Mouse (Mus musculus): ENCODE measurements at regions not wholly inside any gene's neighbourhood (a gene's known extent, or its start where the extent isn't known, plus 50 kb on each side); places are given as distances from the start of the nearest gene placed in this dataset.

- in situ Hi-C loops (cut with MboI, MseI), result no loop called here
These were observed 115.9 kb upstream of the Sstr4 start for GRCm38 (mm10) chr2:148279200-148279599.

DNA sequence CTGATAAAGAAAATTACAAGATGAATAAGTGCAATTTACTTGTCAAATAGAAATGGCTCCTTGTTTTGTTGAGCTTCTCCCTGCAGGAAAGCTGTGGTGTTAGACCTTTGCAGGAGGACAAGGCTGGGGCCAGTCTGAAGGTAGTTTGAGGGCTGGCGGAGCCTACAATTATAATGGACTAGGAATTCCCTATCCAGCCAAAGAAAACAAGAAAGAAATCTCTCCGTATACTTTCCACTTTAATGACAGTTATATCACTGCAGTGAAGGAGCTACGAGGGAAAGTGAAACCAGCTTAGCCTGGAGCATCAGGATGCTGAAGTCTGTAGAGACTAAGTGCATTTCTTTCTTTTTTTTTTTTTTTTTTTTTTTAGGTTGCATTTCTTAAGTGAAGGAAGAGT, 104.8 kb upstream of the Sstr4 start:
- in situ Hi-C loops (cut with MboI, MseI), result loop anchor here in 1 of 2 experiments (5.0 kb wide), 1 partner anchor 92 kb away; no protein-coding TSS in a partner anchor

DNA sequence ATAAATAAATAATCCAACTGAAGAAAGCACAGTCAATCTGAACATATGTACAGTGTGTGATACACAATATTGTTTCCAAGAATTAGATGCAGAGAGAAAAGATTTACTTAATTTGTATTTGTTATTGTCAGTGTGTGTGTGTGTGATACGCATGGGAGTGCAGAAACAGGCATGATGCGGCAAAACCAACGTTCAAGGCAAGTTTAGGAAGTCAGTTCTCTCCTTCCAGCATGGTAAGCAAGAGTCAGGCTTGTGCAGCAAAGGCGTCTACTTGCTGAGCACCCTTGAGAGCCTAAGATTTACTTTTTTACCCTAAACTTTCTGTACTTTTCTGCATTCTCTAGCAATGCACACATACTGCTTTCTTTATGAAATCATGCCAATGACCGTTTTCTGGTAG, 102.7 kb upstream of the Sstr4 start:
- in situ Hi-C loops (cut with MboI, MseI), result loop anchor here in 1 of 2 experiments (5.0 kb wide), 1 partner anchor 90 kb away; no protein-coding TSS in a partner anchor

GRCm38 (mm10) chr2:148292895-148293294, 102.2 kb upstream of the Sstr4 start:
- in situ Hi-C loops (cut with MboI, MseI), result loop anchor here in 1 of 2 experiments (5.0 kb wide), 1 partner anchor 89 kb away; no protein-coding TSS in a partner anchor

DNA sequence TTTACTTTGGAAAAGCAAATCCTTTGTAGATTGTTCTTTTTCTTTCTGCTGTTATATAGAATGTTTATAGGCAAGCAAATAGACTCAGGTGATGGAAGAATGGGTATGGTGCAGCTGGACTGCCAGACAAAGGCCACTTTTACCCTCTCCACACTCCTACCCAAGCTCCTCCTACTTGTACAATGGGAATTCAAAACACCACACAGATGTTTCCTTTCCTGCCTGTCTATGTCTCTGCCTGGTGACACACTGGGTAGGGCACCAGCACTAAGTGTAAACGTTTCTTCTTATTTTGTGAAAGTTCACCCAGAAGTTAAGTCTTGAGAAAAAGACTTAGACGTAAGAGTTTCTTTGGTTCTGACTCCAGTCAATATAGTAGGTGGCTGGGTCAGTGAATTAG, 94.3 kb upstream of the Sstr4 start:
- in situ Hi-C loops (cut with MboI, MseI), result no loop called here

DNA sequence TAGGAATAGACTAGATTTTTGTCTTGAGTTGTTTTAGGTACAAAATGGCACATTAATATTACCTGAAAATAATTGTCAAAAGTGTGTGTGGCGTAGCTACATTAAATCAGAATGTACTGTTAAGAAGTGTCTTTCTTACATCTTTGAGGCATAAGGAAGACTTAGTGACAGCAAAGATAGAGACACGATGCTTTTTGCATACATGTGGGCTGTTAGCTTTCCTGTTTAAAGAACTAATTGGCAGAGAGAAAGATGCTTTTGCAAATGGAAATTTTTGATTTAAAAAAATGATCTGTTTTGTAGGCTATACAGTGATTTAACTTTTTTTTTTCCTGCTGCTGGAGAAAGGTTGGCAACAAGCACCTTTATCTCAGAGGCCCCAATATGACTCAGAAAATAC, 82.9 kb upstream of the Sstr4 start:
- in situ Hi-C loops (cut with MboI, MseI), result no loop called here

DNA sequence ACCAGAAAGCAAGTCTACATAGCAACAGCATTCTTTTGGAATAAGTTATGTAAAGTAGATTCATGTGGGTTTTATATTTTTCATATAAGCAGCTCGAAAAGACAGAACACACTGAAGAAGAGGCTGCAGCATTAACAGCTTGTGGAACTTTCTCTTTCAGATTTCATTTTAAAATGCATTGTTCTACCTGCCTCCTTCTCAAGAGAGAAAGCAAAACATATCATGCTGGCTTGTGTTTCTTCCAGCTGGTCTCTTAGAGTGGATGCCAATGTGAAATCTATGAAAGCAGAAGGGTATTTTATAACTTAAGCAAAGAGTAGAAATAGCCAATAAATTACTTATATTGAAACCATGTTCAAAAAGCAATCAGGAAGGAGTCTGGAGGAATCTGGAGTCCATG, 74.2 kb upstream of the Sstr4 start:
- in situ Hi-C loops (cut with MboI, MseI), result no loop called here

GRCm38 (mm10) chr2:148325362-148325761, 69.8 kb upstream of the Sstr4 start:
- in situ Hi-C loops (cut with MboI, MseI), result no loop called here

- in situ Hi-C loops (cut with MboI, MseI), result no loop called here
These were observed 69.2 kb upstream of the Sstr4 start for GRCm38 (mm10) chr2:148325854-148326387.

- in situ Hi-C loops (cut with MboI, MseI), result no loop called here
These were observed 68.7 kb upstream of the Sstr4 start for GRCm38 (mm10) chr2:148326414-148326813.

DNA sequence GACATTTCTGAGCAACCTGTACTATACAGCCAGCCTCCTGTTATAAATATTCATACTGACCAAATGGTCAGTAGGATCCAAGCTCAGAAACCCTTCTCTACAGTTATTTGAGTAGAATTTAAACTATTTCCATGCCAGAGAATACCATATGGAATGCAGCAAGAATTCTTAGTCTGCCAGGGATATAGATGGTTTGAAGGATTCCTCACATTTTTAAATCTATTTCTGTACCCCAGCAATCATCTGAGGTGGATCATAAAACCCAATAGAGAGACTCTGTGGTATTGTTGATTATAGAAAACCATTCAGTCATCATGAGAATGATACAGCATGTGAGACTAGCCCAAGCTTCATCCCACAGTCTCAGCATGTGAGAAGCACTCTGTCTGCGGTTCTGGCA, 67.6 kb upstream of the Sstr4 start:
- in situ Hi-C loops (cut with MboI, MseI), result no loop called here

- in situ Hi-C loops (cut with MboI, MseI), result no loop called here
These were observed 64.8 kb upstream of the Sstr4 start for GRCm38 (mm10) chr2:148330368-148330767.

- in situ Hi-C loops (cut with MboI, MseI), result no loop called here
These were observed 60.6 kb upstream of the Sstr4 start for GRCm38 (mm10) chr2:148334555-148334954.

DNA sequence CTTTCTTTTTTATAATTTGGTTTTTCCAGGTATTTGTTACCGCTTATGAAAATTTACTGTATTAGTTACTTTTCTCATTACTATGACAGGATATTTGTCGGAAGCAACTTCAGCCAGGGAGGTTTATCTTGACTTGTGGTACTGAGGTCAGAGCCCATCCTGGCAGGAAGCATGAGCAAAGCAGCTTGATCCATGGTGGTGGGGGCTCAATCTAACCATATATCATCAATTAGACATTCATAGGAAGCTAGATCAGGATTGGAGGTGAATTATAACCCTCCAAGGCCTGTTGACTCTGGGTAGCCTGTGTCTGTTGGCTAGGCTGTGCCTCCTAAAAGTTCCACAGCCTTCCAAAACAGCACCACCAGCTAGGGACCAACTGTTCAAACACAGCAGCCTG, 58.5 kb upstream of the Sstr4 start:
- in situ Hi-C loops (cut with MboI, MseI), result no loop called here

- in situ Hi-C loops (cut with MboI, MseI), result no loop called here
These were observed 56.8 kb upstream of the Sstr4 start for GRCm38 (mm10) chr2:148338308-148338768.

- in situ Hi-C loops (cut with MboI, MseI), result no loop called here
These were observed 56.2 kb upstream of the Sstr4 start for GRCm38 (mm10) chr2:148338894-148339293.

DNA sequence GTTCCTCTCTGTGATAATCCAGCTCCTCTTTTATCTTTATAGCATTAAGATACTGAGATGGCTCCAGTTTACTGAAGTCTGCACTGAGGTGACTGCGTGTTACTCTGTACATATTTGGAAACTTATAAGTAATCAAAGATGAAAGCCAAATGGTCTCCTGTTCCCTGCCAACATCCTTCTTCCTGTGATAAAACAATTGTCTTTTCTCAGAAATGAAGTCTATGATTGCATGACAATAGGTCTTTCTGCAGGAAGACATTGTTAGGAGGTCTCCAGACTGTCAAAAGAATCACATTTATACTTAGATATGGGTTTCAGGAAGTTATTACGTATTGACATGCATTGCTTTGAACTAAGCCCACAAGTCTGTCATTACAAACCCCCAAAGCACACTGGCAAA, 51.0 kb upstream of the Sstr4 start:
- in situ Hi-C loops (cut with MboI, MseI), result no loop called here
